Mouse (Mus musculus) CH12.LX (cell line): ENCODE measurements at regions not wholly inside any gene's neighbourhood (a gene's known extent, or its start where the extent isn't known, plus 50 kb on each side); places are given as distances from the start of the nearest gene placed in this dataset.

Source experiments
- CTCF ChIP-seq, 2 experiments: IDR thresholded peaks in 1 of 2; conservative IDR thresholded peaks in 1 of 2; 2 replicates each; pipeline ENCODE4 v1.5.1; 2011 to 2012; ENCODE audit warnings: low read depth in 2 of 2, low read length in 2 of 2, improper control_type of control experiment in 1 of 2, inconsistent platforms in 1 of 2, mild to moderate bottlenecking in 1 of 2, moderate library complexity in 1 of 2
- ETS1 ChIP-seq: conservative IDR thresholded peaks from 2 replicates; pipeline ENCODE4 v1.6.1; 2012; ENCODE audit warnings: low read depth, mild to moderate bottlenecking, inconsistent platforms, low read length, improper control_type of control experiment, moderate library complexity
- GABPA ChIP-seq: IDR thresholded peaks from 2 replicates; pipeline ENCODE4 v1.6.1; 2012; ENCODE audit warnings: low read depth, low read length, improper control_type of control experiment, inconsistent platforms; ENCODE audit not compliant: insufficient replicate concordance
- MAFK ChIP-seq: IDR thresholded peaks from 2 replicates; pipeline ENCODE4 v1.6.1; 2011; ENCODE audit warnings: low read length, improper control_type of control experiment; ENCODE audit not compliant: insufficient replicate concordance
- NRF1 ChIP-seq: IDR thresholded peaks from 2 replicates; pipeline ENCODE4 v1.6.1; 2014; ENCODE audit warnings: low read depth, mild to moderate bottlenecking, inconsistent platforms, low read length, improper control_type of control experiment, moderate library complexity

DNA sequence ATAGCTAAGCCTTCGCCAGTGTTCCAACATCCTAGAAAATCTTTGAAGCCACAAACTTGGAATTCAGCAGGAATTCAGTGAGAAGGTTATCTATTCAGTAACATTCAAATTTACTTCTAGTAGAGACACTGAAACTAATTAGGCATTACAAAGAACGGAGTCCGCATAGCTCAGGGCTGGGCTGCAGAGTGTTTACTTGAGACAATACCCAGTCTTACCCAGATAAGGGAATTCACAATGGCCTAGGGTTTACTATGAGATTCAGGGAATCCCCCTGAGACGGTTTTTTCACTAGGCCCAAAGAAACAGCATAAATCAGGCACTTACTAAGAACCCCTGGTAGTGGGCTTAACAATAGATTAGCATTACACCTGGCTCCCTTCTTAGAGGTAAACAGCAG, 335.4 kb upstream of the Scgb2a2 start:
- no peak for TF ChIP-seq MAFK
- TF ChIP-seq GABPA, result no peak
- TF ChIP-seq NRF1, result no peak
- TF ChIP-seq CTCF (conservative IDR thresholded peaks at IDR 0.05 in 1 of 2, IDR thresholded peaks at IDR 0.05 in 1 of 2; ENCODE audit: low read depth in 2 of 2, low read length in 2 of 2), result no peak
- no peak for TF ChIP-seq ETS1
